Mouse (Mus musculus) liver, embryonic 14.5 days (tissue): ENCODE data around the gene Acad12.

Source experiments
- CTCF ChIP-seq: IDR thresholded peaks from 2 replicates; pipeline ENCODE4 v1.5.1; 2016; ENCODE audit warnings: antibody characterized with exemption, low read depth, control low read depth
- EP300 ChIP-seq: IDR thresholded peaks from 2 replicates; pipeline ENCODE4 v1.6.1; 2016; ENCODE audit warnings: antibody characterized with exemption, low read depth

GRCm38 (mm10) chr5:121649134-121649533 is 30.4 kb upstream of the Acad12 start:
- TF ChIP-seq CTCF (no peak), EP300 (no peak)
